Mouse (Mus musculus): ENCODE results near the gene Ebf1. TPM values are rescaled to one million over a fixed set of nuclear protein-coding genes. Genes with fewer than 3 reads are reported as not detected.
"Not testable (repeated sequence)": the region's sequence is repeated elsewhere in the genome, so short reads cannot be mapped to it uniquely, and the experiment has no call there.

Gene Ebf1
- 70.8 and 188 TPM in 2 replicates for polyA plus RNA-seq (2011; ENCODE audit: insufficient read depth, insufficient read length, low replicate concordance, missing spikeins)

DNA sequence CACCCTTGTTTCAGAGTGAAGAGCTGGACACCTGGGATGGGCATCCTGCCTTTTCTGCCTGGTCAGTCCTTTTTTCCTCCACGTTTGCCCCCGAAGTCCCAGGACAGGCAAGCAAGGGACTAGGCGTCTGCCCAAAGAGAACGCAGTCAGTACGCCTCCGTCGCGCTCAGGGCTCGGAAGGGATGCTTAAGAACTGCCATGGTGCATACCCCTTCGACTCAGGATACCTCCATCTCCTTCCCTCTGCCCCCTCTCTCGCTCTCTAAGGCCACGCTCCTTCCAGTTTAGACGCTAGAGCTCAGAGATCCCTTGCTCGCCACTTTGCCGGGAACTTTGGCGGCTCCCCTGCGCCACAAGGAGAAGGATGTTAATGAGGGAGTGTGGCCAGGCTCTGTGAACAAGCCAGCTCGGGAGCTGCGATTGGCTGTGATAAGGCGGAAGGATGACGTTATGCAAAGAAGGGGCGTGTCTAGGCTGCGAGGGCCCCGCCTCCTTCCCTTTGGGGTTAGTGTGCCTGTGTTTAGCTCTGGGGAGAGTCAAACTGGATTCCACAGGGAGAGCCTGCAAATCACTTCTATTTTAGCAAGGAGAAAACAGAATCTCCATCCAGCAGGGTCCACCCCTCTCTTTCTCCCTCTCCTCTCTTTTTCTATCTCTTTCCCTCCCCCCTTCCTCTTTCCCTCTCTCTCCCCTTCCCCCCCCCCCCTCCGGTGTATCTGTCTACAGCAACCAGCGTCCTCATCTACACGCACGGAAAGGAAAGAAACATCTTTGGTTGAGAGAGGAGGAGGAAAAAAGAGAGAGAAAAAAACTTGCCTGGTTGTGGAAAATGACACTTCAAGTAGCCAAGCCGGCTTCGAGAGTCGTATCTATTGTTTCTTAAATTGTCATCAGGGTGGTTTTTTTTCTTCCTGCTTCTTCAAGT, at the start of gene Ebf1:
Ebf1 (plus strand) TSS at position 530 of the 925 bp plus-strand sequence.
- TF ChIP-seq CTCF (IDR thresholded peaks at IDR 0.05; ENCODE audit: control insufficient read depth, insufficient read depth, low read length): no peak
- peak; percentile 66; the same call in 1 of the 2 replicates for TF ChIP-seq POLR2A (IDR thresholded peaks at IDR 0.05; ENCODE audit: borderline replicate concordance, control insufficient read depth, low read depth, low read length)
- Histone ChIP-seq H3K4me3 (replicated peaks; ENCODE audit: control insufficient read depth, low read depth, low read length) (peak within 1 kb of the TSS; percentile 78), H3K27ac (ENCODE audit: control insufficient read depth, insufficient read depth, low read depth, low read length, poor library complexity) (peak within 1 kb of the TSS; percentile 93), H3K4me1 (ENCODE audit: control insufficient read depth, insufficient read depth, low read length) (peaks cover 1% of the 10 kb centered on the region)
- WGBS: 1% methylated on average over 31 of the region's 31 CpGs

DNA sequence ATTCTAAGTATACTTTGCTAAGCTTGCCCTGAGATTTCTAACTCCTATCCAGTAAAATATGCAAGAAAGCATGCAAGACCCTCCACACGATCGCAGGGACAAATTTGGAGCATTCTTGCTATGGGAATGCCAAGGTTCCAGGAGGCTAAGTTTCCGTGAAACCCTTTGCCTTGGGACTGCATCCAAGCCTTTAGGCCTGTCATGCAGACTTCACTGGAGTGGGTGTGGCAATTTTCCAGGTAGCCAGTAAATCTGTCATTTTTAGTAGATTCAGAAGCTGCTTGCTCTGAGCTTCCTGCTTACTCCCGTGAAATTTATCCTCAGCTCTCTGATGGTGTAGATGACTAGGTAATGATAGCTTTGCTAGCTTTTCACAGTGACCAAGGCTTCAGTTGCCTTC, 46.8 kb upstream of the Ebf1 start:
- H3K4me1 ChIP-seq (ENCODE audit: control insufficient read depth, insufficient read depth, low read length); H3K4me3 ChIP-seq (replicated peaks; ENCODE audit: control insufficient read depth, low read depth, low read length); H3K27ac ChIP-seq (ENCODE audit: control insufficient read depth, insufficient read depth, low read depth, low read length, poor library complexity): not testable (repeated sequence)
- WGBS: 86% methylated on average over 4 of the region's 4 CpGs

DNA sequence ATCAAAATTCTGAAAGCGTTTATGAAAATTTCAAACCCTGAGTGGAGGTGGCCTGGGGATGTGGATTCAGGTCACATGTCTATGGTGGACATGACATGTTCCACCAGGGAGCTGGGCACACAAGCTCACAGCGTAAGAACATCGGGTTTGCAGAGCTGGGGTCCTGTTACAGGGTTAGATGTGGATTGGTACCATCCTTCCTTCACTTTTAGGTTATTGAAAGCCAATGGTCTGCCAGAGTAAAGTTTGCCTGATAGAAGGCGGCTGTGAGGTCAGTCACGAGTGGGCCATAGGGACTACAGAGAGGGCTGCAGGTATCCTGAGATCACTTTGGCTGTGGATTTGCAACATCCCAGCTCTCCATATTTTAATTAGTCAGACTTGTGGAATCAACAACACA, 44.3 kb upstream of the Ebf1 start:
- TF ChIP-seq POLR2A (IDR thresholded peaks at IDR 0.05; ENCODE audit: borderline replicate concordance, control insufficient read depth, low read depth, low read length) (no peak), CTCF (IDR thresholded peaks at IDR 0.05; ENCODE audit: control insufficient read depth, insufficient read depth, low read length) (no peak)
- Histone ChIP-seq H3K4me1 (ENCODE audit: control insufficient read depth, insufficient read depth, low read length) (no peaks in the 10 kb centered on the region; the same call in none of the 2 replicates), H3K27ac (ENCODE audit: control insufficient read depth, insufficient read depth, low read depth, low read length, poor library complexity) (no peak overlapping the region), H3K4me3 (replicated peaks; ENCODE audit: control insufficient read depth, low read depth, low read length) (no peak overlapping the region)
- WGBS: 90% methylated on average over 5 of the region's 5 CpGs

DNA sequence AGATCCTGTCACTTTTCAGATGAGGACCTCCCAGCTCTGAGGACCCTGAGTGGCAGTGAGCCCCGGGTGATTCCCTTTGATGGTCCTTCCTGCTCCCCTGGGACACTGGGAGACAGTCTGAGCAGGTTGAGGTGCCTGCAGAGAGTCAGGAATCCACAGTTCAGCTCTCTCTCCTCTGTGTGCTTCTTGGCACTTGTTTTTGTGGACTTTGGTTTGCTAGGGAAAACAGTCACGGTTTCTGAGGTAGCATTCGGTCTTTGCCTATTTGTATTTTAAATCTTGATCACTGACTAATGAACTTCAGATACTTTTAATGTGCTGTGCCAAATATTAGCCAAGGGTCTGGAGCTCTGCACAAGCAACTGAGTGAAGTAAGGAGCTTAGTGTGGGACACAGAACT, 43.7 kb upstream of the Ebf1 start:
- Histone ChIP-seq H3K4me3 (replicated peaks; ENCODE audit: control insufficient read depth, low read depth, low read length) (no peak overlapping the region), H3K4me1 (ENCODE audit: control insufficient read depth, insufficient read depth, low read length) (no peaks in the 10 kb centered on the region; the same call in 1 of the 2 replicates), H3K27ac (ENCODE audit: control insufficient read depth, insufficient read depth, low read depth, low read length, poor library complexity) (no peak overlapping the region)
- no peak for TF ChIP-seq CTCF (IDR thresholded peaks at IDR 0.05; ENCODE audit: control insufficient read depth, insufficient read depth, low read length)
- TF ChIP-seq POLR2A (IDR thresholded peaks at IDR 0.05; ENCODE audit: borderline replicate concordance, control insufficient read depth, low read depth, low read length): no peak
- WGBS: 74% methylated on average over 3 of the region's 3 CpGs

DNA sequence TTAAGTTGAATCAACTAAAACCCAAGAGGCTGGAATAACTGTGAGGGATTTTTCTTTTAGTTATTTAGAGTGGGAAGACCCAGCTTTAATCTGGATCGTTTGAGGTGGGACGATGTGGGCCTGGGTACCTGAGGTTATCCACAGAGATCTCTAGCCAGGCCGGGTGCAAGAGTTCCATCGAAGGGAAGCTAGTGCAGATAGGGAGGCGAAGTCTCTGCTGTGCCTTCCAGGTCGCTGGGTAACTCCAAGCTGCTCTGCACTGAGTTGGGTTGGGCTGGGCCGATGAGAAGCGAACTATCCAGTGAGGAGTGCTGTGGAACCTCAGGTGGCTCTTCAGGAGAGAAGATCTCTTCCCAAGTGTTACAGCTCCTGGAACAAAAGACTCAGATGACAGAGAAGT, 42.7 kb upstream of the Ebf1 start:
- 85% methylated on average over 8 of the region's 8 CpGs for WGBS
- TF ChIP-seq CTCF (IDR thresholded peaks at IDR 0.05; ENCODE audit: control insufficient read depth, insufficient read depth, low read length): no peak
- TF ChIP-seq POLR2A (IDR thresholded peaks at IDR 0.05; ENCODE audit: borderline replicate concordance, control insufficient read depth, low read depth, low read length): no peak
- no peaks in the 10 kb centered on the region; the same call in 1 of the 2 replicates for H3K4me1 ChIP-seq (ENCODE audit: control insufficient read depth, insufficient read depth, low read length)
- peak overlapping the region; percentile 45; the same call in 1 of the 2 replicates for H3K27ac ChIP-seq (ENCODE audit: control insufficient read depth, insufficient read depth, low read depth, low read length, poor library complexity)
- peak overlapping the region; percentile 53 for H3K4me3 ChIP-seq (replicated peaks; ENCODE audit: control insufficient read depth, low read depth, low read length)

DNA sequence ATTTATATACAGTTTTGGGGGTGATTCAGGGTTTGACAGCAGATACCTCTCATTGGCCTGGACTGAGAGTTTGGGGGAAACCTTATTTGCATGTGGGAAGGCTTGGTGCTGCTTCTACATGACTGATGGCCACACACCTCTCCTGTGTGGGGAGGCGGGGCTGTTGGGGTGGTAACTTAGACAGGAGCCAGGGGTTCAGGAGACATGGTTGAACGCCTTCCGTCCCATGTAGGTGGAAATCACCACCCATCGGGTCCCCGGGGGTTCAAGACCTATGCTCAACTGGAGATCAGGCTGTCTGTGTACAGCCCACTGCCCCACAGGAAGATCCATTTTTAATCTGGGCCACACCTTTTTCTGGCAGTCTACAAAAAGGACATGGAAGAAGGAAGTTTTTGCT, 42.3 kb upstream of the Ebf1 start:
- TF ChIP-seq CTCF (IDR thresholded peaks at IDR 0.05; ENCODE audit: control insufficient read depth, insufficient read depth, low read length) (no peak), POLR2A (IDR thresholded peaks at IDR 0.05; ENCODE audit: borderline replicate concordance, control insufficient read depth, low read depth, low read length) (no peak)
- WGBS: 65% methylated on average over 5 of the region's 5 CpGs
- Histone ChIP-seq H3K4me1 (ENCODE audit: control insufficient read depth, insufficient read depth, low read length) (no peaks in the 10 kb centered on the region; the same call in 1 of the 2 replicates), H3K27ac (ENCODE audit: control insufficient read depth, insufficient read depth, low read depth, low read length, poor library complexity) (no peak overlapping the region), H3K4me3 (replicated peaks; ENCODE audit: control insufficient read depth, low read depth, low read length) (no peak overlapping the region)

DNA sequence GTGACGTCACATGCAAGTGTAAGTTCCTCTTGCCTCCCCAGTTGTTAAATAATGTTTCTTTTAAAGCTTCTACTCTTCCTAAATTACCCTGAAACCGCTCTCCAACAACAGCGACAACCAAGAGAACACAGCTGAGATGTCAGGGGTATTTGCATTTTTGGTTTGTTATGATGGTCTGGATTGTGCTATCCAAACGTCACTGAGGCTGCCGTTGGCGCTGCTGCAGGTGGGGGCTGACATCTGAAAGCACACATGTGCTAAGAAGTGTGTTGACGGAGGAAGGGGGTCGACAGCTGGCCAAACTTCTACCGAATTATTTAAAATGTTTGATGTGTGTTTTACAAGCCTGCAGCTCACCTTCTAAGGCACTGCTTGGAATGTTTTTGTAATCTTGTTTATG, 39.2 kb upstream of the Ebf1 start:
- H3K27ac ChIP-seq (ENCODE audit: control insufficient read depth, insufficient read depth, low read depth, low read length, poor library complexity): no peak overlapping the region; the same call in 1 of the 2 replicates
- WGBS: 73% methylated on average over 9 of the region's 9 CpGs
- H3K4me1 ChIP-seq (ENCODE audit: control insufficient read depth, insufficient read depth, low read length): no peaks in the 10 kb centered on the region; the same call in 1 of the 2 replicates
- TF ChIP-seq CTCF (IDR thresholded peaks at IDR 0.05; ENCODE audit: control insufficient read depth, insufficient read depth, low read length) (no peak), POLR2A (IDR thresholded peaks at IDR 0.05; ENCODE audit: borderline replicate concordance, control insufficient read depth, low read depth, low read length) (no peak)
- no peak overlapping the region for H3K4me3 ChIP-seq (replicated peaks; ENCODE audit: control insufficient read depth, low read depth, low read length)

DNA sequence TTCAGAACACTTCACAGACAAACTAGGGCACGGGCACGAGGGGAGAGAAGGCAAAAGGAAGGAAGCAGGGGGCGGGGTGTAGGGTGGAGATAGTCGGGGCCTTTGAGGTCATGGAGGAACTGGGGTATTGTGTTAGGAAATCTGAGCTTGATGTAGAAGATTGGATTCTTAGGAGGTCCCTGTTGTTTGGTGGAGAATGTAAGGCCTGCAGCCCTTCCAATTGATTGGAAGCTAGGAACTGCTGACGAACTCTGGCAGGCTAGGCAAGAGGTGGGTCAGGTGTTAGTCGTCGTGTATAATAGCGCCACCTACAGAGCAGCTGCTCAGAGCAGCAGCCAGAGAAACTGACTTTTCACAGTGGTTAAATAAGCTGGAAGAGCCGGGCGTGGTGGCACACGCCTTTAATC, 35.8 kb upstream of the Ebf1 start:
- Histone ChIP-seq H3K27ac (ENCODE audit: control insufficient read depth, insufficient read depth, low read depth, low read length, poor library complexity) (no peak overlapping the region), H3K4me3 (replicated peaks; ENCODE audit: control insufficient read depth, low read depth, low read length) (peak overlapping the region; percentile 37), H3K4me1 (ENCODE audit: control insufficient read depth, insufficient read depth, low read length) (no peaks in the 10 kb centered on the region; the same call in 1 of the 2 replicates)
- under 1% methylated on average over 11 of the region's 11 CpGs for WGBS
- TF ChIP-seq CTCF (IDR thresholded peaks at IDR 0.05; ENCODE audit: control insufficient read depth, insufficient read depth, low read length): peak; percentile 71
- no peak for TF ChIP-seq POLR2A (IDR thresholded peaks at IDR 0.05; ENCODE audit: borderline replicate concordance, control insufficient read depth, low read depth, low read length)

Measured in bone marrow, adult 2 months (tissue).